Mouse (Mus musculus): Measurements from ENCODE around the gene Thsd4. TPM values are rescaled to one million over a fixed set of nuclear protein-coding genes. Genes with fewer than 3 reads are reported as not detected.
"Not testable (repeated sequence)": the region's sequence is repeated elsewhere in the genome, so short reads cannot be mapped to it uniquely, and the experiment has no call there.

Gene Thsd4
- polyA plus RNA-seq, 1 experiment = 0.97 TPM

GRCm38 (mm10) chr9:60184083-60184482, 337.8 kb downstream of the Thsd4 start:
- no peak for TF ChIP-seq POLR2A (IDR thresholded peaks at IDR 0.05; ENCODE audit: borderline replicate concordance, control insufficient read depth, low read depth, low read length)
- no peak for TF ChIP-seq CTCF (IDR thresholded peaks at IDR 0.05; ENCODE audit: control insufficient read depth, insufficient read depth, low read length)
- 68% methylated on average over 3 of the region's 3 CpGs for WGBS

DNA sequence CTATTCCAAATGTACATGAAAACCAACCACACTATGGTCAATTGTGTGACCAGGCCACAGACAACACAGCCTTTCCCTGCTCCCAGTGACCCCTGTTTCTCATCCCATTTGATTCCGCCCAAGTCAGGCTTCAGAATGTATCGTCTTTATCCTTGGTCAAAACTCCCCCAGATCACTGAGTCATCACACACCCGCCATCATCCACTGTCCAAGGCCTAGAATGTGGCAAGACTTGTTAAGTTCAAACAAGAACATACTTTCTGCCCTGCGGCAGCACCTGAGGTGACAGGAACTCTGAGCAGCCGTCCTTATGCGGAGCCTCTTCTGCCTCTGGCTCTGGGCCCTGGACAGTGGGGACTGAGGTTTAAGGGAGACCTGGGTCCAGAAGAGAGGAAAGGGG, 339.5 kb downstream of the Thsd4 start:
- H3K4me3 ChIP-seq (replicated peaks; ENCODE audit: control insufficient read depth, low read depth, low read length) = no peak overlapping the region
- no peaks in the 10 kb centered on the region; the same call in 1 of the 2 replicates for H3K4me1 ChIP-seq (ENCODE audit: control insufficient read depth, insufficient read depth, low read length)
- WGBS = 85% methylated on average over 6 of the region's 6 CpGs
- TF ChIP-seq POLR2A (IDR thresholded peaks at IDR 0.05; ENCODE audit: borderline replicate concordance, control insufficient read depth, low read depth, low read length) = no peak
- TF ChIP-seq CTCF (IDR thresholded peaks at IDR 0.05; ENCODE audit: control insufficient read depth, insufficient read depth, low read length) = no peak
- no peak overlapping the region for H3K27ac ChIP-seq (ENCODE audit: control insufficient read depth, insufficient read depth, low read depth, low read length, poor library complexity)

More at GRCm38 (mm10) chr9:60184083-60184482, 337.8 kb downstream of the Thsd4 start:
- Histone ChIP-seq H3K27ac (ENCODE audit: control insufficient read depth, insufficient read depth, low read depth, low read length, poor library complexity) (no peak overlapping the region), H3K4me3 (replicated peaks; ENCODE audit: control insufficient read depth, low read depth, low read length) (no peak overlapping the region), H3K4me1 (ENCODE audit: control insufficient read depth, insufficient read depth, low read length) (no peaks in the 10 kb centered on the region; the same call in 1 of the 2 replicates)

GRCm38 (mm10) chr9:60180936-60181335, 340.9 kb downstream of the Thsd4 start:
- Histone ChIP-seq H3K27ac (ENCODE audit: control insufficient read depth, insufficient read depth, low read depth, low read length, poor library complexity) (no peak overlapping the region), H3K4me1 (ENCODE audit: control insufficient read depth, insufficient read depth, low read length) (no peaks in the 10 kb centered on the region; the same call in 1 of the 2 replicates), H3K4me3 (replicated peaks; ENCODE audit: control insufficient read depth, low read depth, low read length) (no peak overlapping the region)
- WGBS = 76% methylated on average over 3 of the region's 3 CpGs
- TF ChIP-seq CTCF (IDR thresholded peaks at IDR 0.05; ENCODE audit: control insufficient read depth, insufficient read depth, low read length) (no peak), POLR2A (IDR thresholded peaks at IDR 0.05; ENCODE audit: borderline replicate concordance, control insufficient read depth, low read depth, low read length) (no peak)

DNA sequence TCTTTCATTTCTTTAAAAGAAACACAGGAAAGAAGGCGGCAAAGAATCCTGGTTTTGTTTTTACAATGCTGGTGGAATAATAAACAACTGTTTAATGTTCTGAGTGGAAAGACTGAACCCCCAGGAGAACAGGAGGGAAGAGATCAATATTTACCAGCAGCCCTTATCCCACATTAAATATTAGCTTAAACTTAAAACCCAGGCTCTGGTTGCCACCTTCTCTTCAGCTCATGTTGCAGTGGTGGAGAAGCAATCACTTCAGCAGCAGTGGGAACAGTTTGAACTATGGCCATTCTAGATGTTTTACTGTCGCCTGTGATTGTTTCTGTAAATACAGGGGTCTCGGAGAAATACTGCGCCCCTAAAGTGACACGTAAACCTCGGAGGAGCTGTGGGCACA, 341.7 kb downstream of the Thsd4 start:
- WGBS = 82% methylated on average over 6 of the region's 6 CpGs
- TF ChIP-seq POLR2A (IDR thresholded peaks at IDR 0.05; ENCODE audit: borderline replicate concordance, control insufficient read depth, low read depth, low read length) = no peak
- no peak for TF ChIP-seq CTCF (IDR thresholded peaks at IDR 0.05; ENCODE audit: control insufficient read depth, insufficient read depth, low read length)
- no peak overlapping the region for H3K27ac ChIP-seq (ENCODE audit: control insufficient read depth, insufficient read depth, low read depth, low read length, poor library complexity)

DNA sequence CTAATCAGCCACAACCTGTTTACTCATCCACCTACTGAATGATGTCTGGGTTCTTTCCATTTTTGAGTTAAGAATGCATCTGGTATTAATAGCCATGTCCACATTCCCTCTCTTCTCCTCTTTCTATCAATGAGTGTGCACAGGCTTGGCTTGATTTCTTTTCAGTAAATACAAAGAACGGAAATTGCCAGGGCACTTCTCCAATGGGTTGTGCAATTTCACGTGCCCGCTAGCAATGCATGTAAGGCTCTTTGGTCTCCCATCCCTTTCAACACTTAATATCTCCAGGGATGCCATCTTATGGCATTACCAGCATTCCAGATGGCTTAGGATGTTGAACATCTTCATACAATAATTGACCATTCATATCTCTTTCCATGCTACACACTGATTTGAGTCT, 345.5 kb downstream of the Thsd4 start:
- H3K4me1 ChIP-seq (ENCODE audit: control insufficient read depth, insufficient read depth, low read length) = no peaks in the 10 kb centered on the region
- no peak for TF ChIP-seq CTCF (IDR thresholded peaks at IDR 0.05; ENCODE audit: control insufficient read depth, insufficient read depth, low read length)
- TF ChIP-seq POLR2A (IDR thresholded peaks at IDR 0.05; ENCODE audit: borderline replicate concordance, control insufficient read depth, low read depth, low read length) = no peak
- no peak overlapping the region for H3K27ac ChIP-seq (ENCODE audit: control insufficient read depth, insufficient read depth, low read depth, low read length, poor library complexity)
- H3K4me3 ChIP-seq (replicated peaks; ENCODE audit: control insufficient read depth, low read depth, low read length) = no peak overlapping the region
- 88% methylated on average over 3 of the region's 3 CpGs for WGBS

More for the DNA sequence above, 341.7 kb downstream of the Thsd4 start:
- no peak overlapping the region for H3K4me3 ChIP-seq (replicated peaks; ENCODE audit: control insufficient read depth, low read depth, low read length)
- no peaks in the 10 kb centered on the region; the same call in 1 of the 2 replicates for H3K4me1 ChIP-seq (ENCODE audit: control insufficient read depth, insufficient read depth, low read length)

DNA sequence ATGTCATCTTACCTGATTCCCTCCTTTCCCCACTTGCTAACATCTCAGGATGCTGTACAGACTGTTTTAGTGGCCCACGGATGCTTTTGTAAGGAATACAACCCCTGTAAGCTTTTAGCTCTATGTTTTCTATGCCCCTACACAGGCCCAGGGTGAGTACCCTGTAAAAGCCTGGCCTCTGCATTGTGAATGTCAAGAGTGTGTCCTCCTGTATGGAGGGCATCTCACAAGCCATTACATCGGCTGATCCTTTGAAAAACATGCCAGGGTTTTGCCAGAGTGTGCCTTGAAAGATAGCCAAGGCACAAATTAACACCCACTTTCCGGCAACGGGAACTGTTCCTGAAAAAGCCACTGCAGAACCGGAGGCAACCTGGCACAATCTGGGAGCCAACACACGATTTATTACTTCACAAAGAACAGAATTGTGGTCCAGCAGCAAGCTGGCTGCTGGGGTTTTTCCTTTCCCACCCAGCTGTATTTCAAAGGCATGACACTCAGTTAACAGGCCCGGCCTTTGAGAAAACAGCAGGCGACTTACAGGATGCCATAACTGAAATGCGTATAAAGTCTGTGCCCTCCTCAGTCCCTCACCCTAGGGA, 349.3 kb downstream of the Thsd4 start:
- not testable (repeated sequence) for H3K27ac ChIP-seq (ENCODE audit: control insufficient read depth, insufficient read depth, low read depth, low read length, poor library complexity); H3K4me1 ChIP-seq (ENCODE audit: control insufficient read depth, insufficient read depth, low read length); H3K4me3 ChIP-seq (replicated peaks; ENCODE audit: control insufficient read depth, low read depth, low read length)
- 48% methylated on average over 9 of the region's 9 CpGs for WGBS

- no peak overlapping the region for H3K4me3 ChIP-seq (replicated peaks; ENCODE audit: control insufficient read depth, low read depth, low read length)
- H3K27ac ChIP-seq (ENCODE audit: control insufficient read depth, insufficient read depth, low read depth, low read length, poor library complexity) = no peak overlapping the region
- no peak for TF ChIP-seq CTCF (IDR thresholded peaks at IDR 0.05; ENCODE audit: control insufficient read depth, insufficient read depth, low read length)
- no peak for TF ChIP-seq POLR2A (IDR thresholded peaks at IDR 0.05; ENCODE audit: borderline replicate concordance, control insufficient read depth, low read depth, low read length)
- no peaks in the 10 kb centered on the region for H3K4me1 ChIP-seq (ENCODE audit: control insufficient read depth, insufficient read depth, low read length)
- 72% methylated on average over 4 of the region's 4 CpGs for WGBS
Observed at GRCm38 (mm10) chr9:60166990-60167389, 354.9 kb downstream of the Thsd4 start.

GRCm38 (mm10) chr9:60160855-60161254, 361.0 kb downstream of the Thsd4 start:
- WGBS = 28% methylated on average over 5 of the region's 5 CpGs
- Histone ChIP-seq H3K4me1 (ENCODE audit: control insufficient read depth, insufficient read depth, low read length) (no peaks in the 10 kb centered on the region), H3K4me3 (replicated peaks; ENCODE audit: control insufficient read depth, low read depth, low read length) (no peak overlapping the region), H3K27ac (ENCODE audit: control insufficient read depth, insufficient read depth, low read depth, low read length, poor library complexity) (no peak overlapping the region)
- no peak for TF ChIP-seq CTCF (IDR thresholded peaks at IDR 0.05; ENCODE audit: control insufficient read depth, insufficient read depth, low read length)
- no peak for TF ChIP-seq POLR2A (IDR thresholded peaks at IDR 0.05; ENCODE audit: borderline replicate concordance, control insufficient read depth, low read depth, low read length)

- Histone ChIP-seq H3K4me1 (ENCODE audit: control insufficient read depth, insufficient read depth, low read length) (no peaks in the 10 kb centered on the region), H3K27ac (ENCODE audit: control insufficient read depth, insufficient read depth, low read depth, low read length, poor library complexity) (no peak overlapping the region), H3K4me3 (replicated peaks; ENCODE audit: control insufficient read depth, low read depth, low read length) (no peak overlapping the region)
- WGBS = 76% methylated on average over 7 of the region's 7 CpGs
- TF ChIP-seq POLR2A (IDR thresholded peaks at IDR 0.05; ENCODE audit: borderline replicate concordance, control insufficient read depth, low read depth, low read length) = no peak
- no peak for TF ChIP-seq CTCF (IDR thresholded peaks at IDR 0.05; ENCODE audit: control insufficient read depth, insufficient read depth, low read length)
Observed at GRCm38 (mm10) chr9:60160194-60160593, 361.7 kb downstream of the Thsd4 start.
